Mouse (Mus musculus) midbrain, embryonic 10.5 days (tissue): ENCODE measurements around the gene Klhl26. TPM values are rescaled to one million over a fixed set of nuclear protein-coding genes. Genes with fewer than 3 reads are reported as not detected.

Experiments
- DNase-seq: peaks from one replicate; pipeline ENCODE4 v3.0.0-alpha.2; 2017; ENCODE audit warnings: low spot score
- H3K27ac ChIP-seq: fragments of 300-500 bp; sonication (generic); replicated peaks from 2 replicates; pipeline ENCODE4 v1.5.1; 2016; ENCODE audit warnings: mild to moderate bottlenecking
- H3K27me3 ChIP-seq: fragments of 300-500 bp; sonication (generic); 2 replicates; pipeline ENCODE4 v1.6.1; 2016; ENCODE audit warnings: low read depth, mild to moderate bottlenecking; ENCODE audit not compliant: poor library complexity, severe bottlenecking
- H3K36me3 ChIP-seq: fragments of 300-500 bp; sonication (generic); 2 replicates; pipeline ENCODE4 v1.6.1; 2016; ENCODE audit warnings: mild to moderate bottlenecking, moderate library complexity
- H3K4me1 ChIP-seq: fragments of 300-500 bp; sonication (generic); 2 replicates; pipeline ENCODE4 v1.6.1; 2016
- H3K4me3 ChIP-seq: fragments of 300-500 bp; sonication (generic); 2 replicates; pipeline ENCODE4 v1.5.1; 2016; ENCODE audit warnings: mild to moderate bottlenecking, moderate library complexity
- H3K9me3 ChIP-seq: fragments of 300-500 bp; sonication (generic); replicated peaks from 2 replicates; pipeline ENCODE4 v1.6.1; 2016; ENCODE audit warnings: mild to moderate bottlenecking
- WGBS: fragments of 180-500 bp; shearing (Covaris S2); methylation state at CpG from one replicate; pipeline ENCODE4 v1.1.7; 2016; 5-methylcytosine and 5-hydroxymethylcytosine counted together
- polyA plus RNA-seq: library from polyadenylated mRNA; unstranded; fragments of >200 nt; fragmentation: Nextera tagmentation; extraction: Ambion mirVana; gene quantifications from 2 replicates; pipeline ENCODE4 v1.2.1, GENCODE M21; 2016

Gene Klhl26
- polyA plus RNA-seq, 1 experiment from 2014 or later, result 16.9 TPM

DNA sequence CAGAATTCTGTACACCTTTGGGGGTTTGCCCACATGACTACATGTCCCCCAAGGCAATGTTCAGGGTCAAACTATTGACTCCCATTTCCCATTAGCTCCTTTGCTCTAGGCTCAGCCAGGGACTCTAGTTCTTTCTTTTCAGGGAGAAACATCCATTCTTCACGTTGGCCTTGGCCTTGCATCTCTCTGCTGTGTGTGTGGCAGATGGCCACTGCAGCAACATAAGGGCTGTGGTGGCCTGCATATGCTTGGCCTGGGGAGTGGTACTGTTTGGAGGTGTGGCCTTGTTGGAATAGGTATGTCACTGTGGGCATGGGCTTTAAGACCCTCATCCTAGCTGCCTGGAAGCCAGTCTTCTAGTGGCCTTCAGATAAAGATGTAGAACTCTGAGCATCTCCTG lies 30.8 kb downstream of the Klhl26 start:
- peaks cover 7% of the 10 kb centered on the region; the same call in 1 of the 2 replicates for H3K27me3 ChIP-seq
- no peak overlapping the region for H3K4me3 ChIP-seq
- DNase-seq, result no peak
- no peaks in the 10 kb centered on the region for H3K4me1 ChIP-seq
- H3K27ac ChIP-seq, result no peak overlapping the region
- peaks cover 15% of the 10 kb centered on the region for H3K36me3 ChIP-seq
- no peaks in the 10 kb centered on the region for H3K9me3 ChIP-seq
- 78% methylated on average over 1 of the region's 1 CpGs for whole genome bisulfite sequencing

DNA sequence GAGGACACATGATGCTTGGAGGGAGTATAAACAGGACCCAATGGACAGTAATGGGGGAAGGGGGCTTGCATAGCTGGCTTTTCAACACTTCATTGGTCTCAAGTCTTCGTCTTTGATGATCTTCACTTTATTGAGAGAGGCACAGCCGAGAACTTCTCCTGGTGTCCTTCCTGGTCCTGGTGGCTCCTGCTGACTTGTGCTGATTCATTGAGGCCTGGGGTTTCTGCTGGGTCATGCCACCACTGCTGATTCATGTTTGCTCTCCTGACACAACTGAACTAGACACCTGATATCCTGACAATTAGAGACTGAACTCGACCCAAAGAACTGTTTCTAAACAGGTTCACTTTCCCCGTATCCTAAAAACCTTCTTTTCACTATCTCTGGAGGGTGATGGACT lies 33.4 kb downstream of the Klhl26 start:
- no peaks in the 10 kb centered on the region for H3K27me3 ChIP-seq
- DNase-seq, result no peak
- no peaks in the 10 kb centered on the region for H3K36me3 ChIP-seq
- H3K9me3 ChIP-seq, result no peaks in the 10 kb centered on the region
- no peak overlapping the region for H3K4me3 ChIP-seq
- peaks cover 18% of the 10 kb centered on the region for H3K4me1 ChIP-seq
- no peak overlapping the region for H3K27ac ChIP-seq
- 86% methylated on average over 4 of the region's 4 CpGs for WGBS

DNA sequence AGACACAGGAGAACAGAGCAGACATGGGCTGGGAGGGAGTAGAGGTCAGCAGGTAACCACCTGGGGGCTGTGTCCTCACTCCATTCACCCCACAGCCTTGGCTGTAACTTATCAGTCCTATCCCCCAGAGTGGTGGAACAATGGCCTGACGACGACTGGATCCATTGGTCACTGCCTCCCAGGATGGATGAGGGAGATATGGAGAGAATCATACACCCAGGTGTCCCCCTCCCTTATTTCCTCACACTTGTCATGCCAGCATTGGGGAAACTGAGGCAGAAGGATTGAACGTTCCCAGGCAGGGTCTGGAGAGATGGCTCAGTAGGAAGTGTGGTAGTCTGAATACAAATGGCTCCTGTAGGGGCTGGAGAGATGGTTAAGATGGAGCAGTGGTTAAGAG lies 35.2 kb downstream of the Klhl26 start:
- WGBS, result 66% methylated on average over 3 of the region's 3 CpGs
- Histone ChIP-seq H3K27ac (no peak overlapping the region), H3K4me1 (peaks cover 23% of the 10 kb centered on the region), H3K9me3 (no peaks in the 10 kb centered on the region), H3K36me3 (no peaks in the 10 kb centered on the region), H3K27me3 (no peaks in the 10 kb centered on the region), H3K4me3 (no peak overlapping the region)
- DNase-seq, result no peak

DNA sequence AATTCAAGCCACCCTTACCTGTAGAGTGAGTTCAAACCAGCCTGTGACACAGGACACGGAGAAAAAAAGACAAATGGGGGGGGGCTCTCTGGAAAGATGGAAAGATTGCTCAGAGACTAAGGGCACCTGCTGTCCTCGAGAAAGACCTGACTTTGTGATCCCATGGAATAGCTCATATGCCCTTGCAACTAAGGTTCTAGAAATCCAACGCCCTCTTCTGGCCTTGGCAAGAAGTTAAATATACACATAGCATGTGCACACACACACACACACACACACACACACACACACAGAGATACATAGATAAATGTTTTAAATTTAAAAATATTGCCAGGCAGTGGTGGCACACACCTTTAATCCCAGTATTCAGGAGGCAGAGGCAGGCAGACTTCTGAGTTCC lies 36.5 kb downstream of the Klhl26 start:
- Histone ChIP-seq H3K9me3 (no peaks in the 10 kb centered on the region), H3K27ac (peak overlapping the region; percentile 96), H3K4me1 (peaks cover 23% of the 10 kb centered on the region), H3K4me3 (peak overlapping the region; percentile 82), H3K36me3 (no peaks in the 10 kb centered on the region), H3K27me3 (no peaks in the 10 kb centered on the region)
- WGBS, result 44% methylated on average over 3 of the region's 3 CpGs
- DNase-seq, result no peak

DNA sequence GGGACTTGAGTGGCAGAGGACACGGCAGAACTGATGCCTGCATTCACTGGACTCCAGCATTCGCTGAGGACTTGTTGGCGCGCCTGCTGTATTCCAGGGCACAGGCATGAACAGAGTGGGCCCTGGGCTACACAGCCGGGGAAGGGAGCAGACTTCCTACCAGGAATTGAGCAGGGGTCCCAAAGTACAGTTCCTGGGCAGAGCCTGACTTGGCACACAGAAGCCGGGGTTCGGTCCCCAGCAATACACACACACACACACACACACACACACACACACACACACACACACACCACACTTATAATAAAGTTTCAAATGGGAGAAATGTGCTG lies 37.0 kb downstream of the Klhl26 start:
- peak overlapping the region; percentile 96 for H3K27ac ChIP-seq
- 0% methylated on average over 7 of the region's 7 CpGs for WGBS
- peak overlapping the region; percentile 82 for H3K4me3 ChIP-seq

DNA sequence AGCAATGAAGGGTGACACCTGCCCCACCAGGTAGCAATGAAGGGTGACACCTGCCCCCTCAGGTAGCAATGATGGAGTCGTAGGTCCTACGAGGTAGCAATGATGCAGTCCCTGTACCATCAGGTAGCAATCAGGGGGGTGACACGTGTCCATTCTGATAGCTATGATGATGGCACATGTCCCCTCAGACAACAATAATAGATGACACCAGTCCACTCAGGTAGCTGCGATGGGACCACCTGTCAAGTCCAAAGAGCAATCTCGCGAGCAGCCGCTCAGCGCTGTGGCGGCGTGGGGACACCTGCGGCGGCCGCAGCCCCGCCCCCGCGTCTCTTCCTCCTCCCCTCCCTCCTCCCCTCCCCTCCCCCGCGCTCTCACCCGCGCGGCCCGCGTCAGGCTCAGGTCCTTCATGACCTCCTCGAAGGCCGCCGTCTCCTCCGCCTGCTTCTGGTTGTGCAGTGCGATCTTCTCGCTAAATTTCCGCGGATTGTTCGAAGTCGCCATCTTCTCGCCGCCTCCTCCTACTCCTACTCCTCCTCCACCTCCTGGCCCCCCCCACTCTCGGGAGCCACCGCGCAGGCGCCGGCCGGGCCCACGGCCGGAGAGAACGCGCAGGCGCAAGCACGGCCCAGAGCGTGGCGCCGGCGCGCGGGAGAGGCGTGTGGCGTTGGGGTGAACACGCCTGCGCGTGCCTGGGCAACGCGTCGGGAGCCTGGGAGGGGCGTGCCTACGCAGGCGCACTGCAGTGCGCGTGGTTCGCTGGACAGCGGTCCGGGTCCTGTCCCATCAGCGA lies 37.5 kb downstream of the Klhl26 start, which contains the start of gene Crtc1:
Gene Crtc1, minus strand, starts transcription at position 525 of the 793 bp plus-strand sequence.
- peak within 1 kb of the TSS; percentile 82 for H3K4me3 ChIP-seq
- H3K36me3 ChIP-seq, result no peaks in the 10 kb centered on the region
- no peaks in the 10 kb centered on the region for H3K9me3 ChIP-seq
- H3K27ac ChIP-seq, result peak within 1 kb of the TSS; percentile 96
- under 1% methylated on average over 70 of the region's 70 CpGs for WGBS
- no peaks in the 10 kb centered on the region for H3K27me3 ChIP-seq
- peaks cover 26% of the 10 kb centered on the region for H3K4me1 ChIP-seq
- DNase-seq, result peak; percentile 97

More for the DNA sequence above, 37.0 kb downstream of the Klhl26 start:
- H3K9me3 ChIP-seq, result no peaks in the 10 kb centered on the region
- no peaks in the 10 kb centered on the region for H3K27me3 ChIP-seq
- H3K36me3 ChIP-seq, result no peaks in the 10 kb centered on the region
- no peak for DNase-seq
- peaks cover 24% of the 10 kb centered on the region for H3K4me1 ChIP-seq

DNA sequence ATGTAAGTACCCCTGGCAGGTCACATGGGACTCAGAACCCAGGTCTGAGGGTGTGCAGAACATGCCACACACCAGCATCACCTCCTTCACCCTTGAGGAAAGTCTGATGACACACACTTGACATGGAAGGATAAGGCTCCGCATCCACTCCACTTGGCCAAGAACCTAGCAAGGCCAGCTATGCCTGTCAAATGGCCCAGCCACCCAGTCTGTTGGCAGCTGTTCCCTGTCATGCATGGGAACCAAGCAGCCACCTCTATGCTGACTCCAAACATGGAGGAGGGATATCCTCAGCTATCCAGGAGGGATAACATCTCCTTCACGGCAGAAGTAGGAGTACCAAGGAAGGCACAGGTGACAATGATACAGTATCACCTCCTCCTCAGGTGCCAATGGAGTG lies 38.3 kb downstream of the Klhl26 start:
- 95% methylated on average over 2 of the region's 2 CpGs for WGBS
- H3K27ac ChIP-seq, result no peak overlapping the region
- no peak for DNase-seq
- H3K36me3 ChIP-seq, result no peaks in the 10 kb centered on the region
- no peaks in the 10 kb centered on the region for H3K27me3 ChIP-seq
- peaks cover 26% of the 10 kb centered on the region for H3K4me1 ChIP-seq
- peak overlapping the region; percentile 82 for H3K4me3 ChIP-seq
- no peaks in the 10 kb centered on the region for H3K9me3 ChIP-seq

DNA sequence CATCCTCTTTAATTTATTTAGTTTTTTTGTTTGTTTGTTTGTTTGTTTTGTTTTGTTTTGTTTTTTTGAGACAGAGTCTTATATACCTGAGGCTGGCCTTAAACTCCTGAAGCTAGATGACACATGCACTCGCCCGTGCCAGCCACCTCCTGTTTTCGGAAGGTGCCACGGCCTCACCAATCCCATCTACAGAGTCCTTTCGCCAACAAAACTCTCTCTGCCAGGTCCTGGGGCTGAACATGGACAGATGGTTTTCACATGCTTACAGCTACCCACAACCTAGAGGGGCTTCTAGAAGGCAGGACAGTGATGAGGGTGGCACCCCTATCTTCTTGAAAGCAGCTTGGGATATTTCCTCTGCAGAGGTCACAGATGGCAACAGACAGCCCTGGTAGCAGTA lies 41.6 kb downstream of the Klhl26 start:
- Histone ChIP-seq H3K4me3 (no peak overlapping the region), H3K27me3 (no peaks in the 10 kb centered on the region), H3K36me3 (no peaks in the 10 kb centered on the region), H3K27ac (no peak overlapping the region), H3K4me1 (peaks cover 25% of the 10 kb centered on the region), H3K9me3 (no peaks in the 10 kb centered on the region)
- 92% methylated on average over 5 of the region's 5 CpGs for WGBS
- no peak for DNase-seq

DNA sequence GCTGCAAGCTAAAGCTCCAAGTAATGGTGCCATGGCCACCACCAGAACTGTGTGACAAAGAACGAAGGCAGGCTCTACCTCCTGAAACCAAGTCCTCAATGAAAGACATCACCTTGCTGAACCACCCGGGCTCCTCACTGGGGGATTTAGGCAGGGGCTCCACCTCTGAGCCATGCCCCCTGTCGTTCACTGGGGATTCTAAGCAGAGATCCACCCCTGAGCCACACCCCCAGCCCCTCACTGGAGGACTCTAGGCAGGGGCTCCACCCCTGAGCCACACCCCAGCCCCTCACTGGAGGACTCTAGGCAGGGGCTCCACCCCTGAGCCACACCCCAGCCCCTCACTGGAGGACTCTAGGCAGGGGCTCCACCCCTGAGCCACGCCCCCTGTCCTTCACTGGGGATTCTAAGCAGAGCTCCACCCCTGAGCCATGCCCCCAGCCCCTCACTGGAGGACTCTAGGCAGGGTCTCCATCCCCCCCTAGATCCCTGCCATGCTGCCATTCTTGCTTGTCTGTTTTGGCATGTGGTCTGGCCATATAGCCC lies 43.7 kb downstream of the Klhl26 start:
- WGBS, result 42% methylated on average over 4 of the region's 4 CpGs
- Histone ChIP-seq H3K4me3 (no peak overlapping the region), H3K9me3 (no peaks in the 10 kb centered on the region), H3K36me3 (no peaks in the 10 kb centered on the region), H3K4me1 (peaks cover 5% of the 10 kb centered on the region), H3K27me3 (no peaks in the 10 kb centered on the region), H3K27ac (no peak overlapping the region)
- DNase-seq, result no peak

DNA sequence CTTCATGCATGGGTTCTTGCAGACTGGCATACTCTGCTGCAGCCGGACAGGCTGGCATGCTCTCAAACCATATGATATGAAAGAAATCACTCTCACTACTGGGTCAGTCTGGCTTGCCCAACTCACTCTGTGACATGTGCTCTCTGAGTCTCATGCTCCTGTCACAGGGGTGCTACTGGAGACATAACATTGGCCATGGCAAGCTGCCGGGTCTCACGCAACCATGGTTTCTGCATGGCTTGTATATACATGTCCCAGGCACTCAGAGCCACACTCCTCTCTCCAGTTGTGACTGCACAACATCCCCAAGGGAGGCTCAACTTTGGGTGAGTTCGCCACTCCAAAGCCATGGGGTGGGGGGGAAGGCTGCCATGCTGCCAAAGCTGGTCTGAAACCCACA lies 45.6 kb downstream of the Klhl26 start:
- H3K27ac ChIP-seq, result no peak overlapping the region
- no peak overlapping the region for H3K4me3 ChIP-seq
- peaks cover 6% of the 10 kb centered on the region; the same call in 1 of the 2 replicates for H3K4me1 ChIP-seq
- 90% methylated on average over 4 of the region's 4 CpGs for WGBS
- no peaks in the 10 kb centered on the region for H3K36me3 ChIP-seq
- no peak for DNase-seq
- no peaks in the 10 kb centered on the region for H3K9me3 ChIP-seq
- no peaks in the 10 kb centered on the region for H3K27me3 ChIP-seq

DNA sequence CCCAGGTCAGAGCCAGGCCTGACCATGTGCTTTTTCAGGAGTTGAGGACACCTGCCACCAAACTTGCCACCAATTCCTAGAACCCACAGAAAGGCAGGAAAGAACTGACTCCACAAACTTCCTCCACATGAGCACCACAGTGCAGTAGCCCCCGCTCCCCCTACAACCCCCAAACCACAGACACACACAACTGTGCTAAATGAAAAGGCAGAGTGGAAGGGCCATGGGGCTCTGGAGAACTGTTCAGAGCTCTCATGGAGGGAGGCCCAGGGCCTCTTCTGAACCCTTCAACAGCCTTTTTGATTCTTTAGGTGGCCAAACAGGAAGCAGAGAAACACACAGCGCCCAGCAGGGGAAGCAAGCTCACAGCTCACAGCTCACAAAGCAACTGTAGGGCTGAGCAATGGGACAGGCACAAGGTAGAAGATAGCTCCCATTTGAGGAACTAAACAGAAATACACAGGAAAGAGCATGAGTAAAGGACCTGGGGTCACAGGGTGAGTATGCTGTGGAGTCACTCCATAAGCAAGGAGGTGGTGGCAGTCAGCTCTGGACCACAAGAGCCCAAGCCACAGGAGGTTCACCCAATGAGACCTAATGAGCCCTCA lies 50.4 kb downstream of the Klhl26 start:
- WGBS, result 91% methylated on average over 2 of the region's 2 CpGs
- DNase-seq, result no peak
- H3K27ac ChIP-seq, result 0 out of 2 replicates have a peak overlapping the region, but pooled peaks have one; percentile 13
- H3K36me3 ChIP-seq, result no peaks in the 10 kb centered on the region
- 0 out of 2 replicates have a peak, but pooled peaks cover 3% of the 10 kb centered on the region for H3K4me1 ChIP-seq
- no peak overlapping the region for H3K4me3 ChIP-seq
- H3K9me3 ChIP-seq, result no peaks in the 10 kb centered on the region
- H3K27me3 ChIP-seq, result no peaks in the 10 kb centered on the region

DNA sequence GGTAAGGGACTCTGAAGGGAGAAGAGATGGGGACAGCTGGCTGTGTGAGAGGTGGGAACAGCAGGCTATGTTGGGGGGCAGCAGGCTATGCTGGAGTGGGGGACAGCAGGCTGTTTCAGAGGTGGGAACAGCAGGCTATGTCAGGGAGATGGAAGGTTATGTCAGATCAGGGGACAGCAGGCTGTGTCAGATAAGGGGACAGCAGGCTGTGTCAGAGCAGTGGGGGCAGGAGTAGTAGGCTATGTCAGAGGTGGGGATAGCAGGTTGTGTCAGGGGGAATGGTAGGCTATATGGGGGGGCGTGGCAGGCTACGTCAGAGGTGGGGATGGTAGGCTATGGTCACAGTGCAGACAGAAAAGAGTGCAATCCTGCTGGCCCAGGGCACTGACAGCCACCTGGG lies 54.0 kb downstream of the Klhl26 start:
- DNase-seq, result no peak
- H3K4me1 ChIP-seq, result peaks cover 18% of the 10 kb centered on the region
- H3K27me3 ChIP-seq, result no peaks in the 10 kb centered on the region
- 90% methylated on average over 2 of the region's 2 CpGs for WGBS
- no peak overlapping the region for H3K4me3 ChIP-seq
- no peak overlapping the region for H3K27ac ChIP-seq
- no peaks in the 10 kb centered on the region for H3K36me3 ChIP-seq
- H3K9me3 ChIP-seq, result no peaks in the 10 kb centered on the region
